ENCODE assay signal across 8 mouse cellular contexts in the genomic region with DNA sequence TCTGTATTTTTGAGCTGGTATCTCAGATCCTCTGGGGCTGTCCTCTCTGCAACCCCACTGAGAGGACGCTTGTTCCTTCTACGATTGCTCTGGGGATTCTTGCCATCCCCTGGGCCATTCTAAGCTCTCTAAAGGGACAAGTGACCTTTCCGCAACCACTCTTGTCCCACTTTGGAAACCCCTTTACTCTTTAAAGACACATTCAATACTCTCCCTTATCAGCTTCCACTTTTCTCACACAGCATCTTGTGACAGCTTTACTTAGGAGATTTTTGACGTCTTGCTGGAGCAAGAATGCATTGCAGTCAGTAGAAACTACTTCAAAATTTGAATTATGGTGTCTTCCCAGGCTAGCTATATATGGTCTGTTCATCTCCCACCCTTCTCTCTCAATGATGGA. TPM values are rescaled to one million over a fixed set of nuclear protein-coding genes. Genes with fewer than 3 reads are reported as not detected.
A peak's percentile ranks its signal among the peaks of the same experiment; 100 is the strongest.
DNase-seq lines count a peak whose midpoint lies in the region; ATAC-seq lines count a peak whose summit lies in the region.

A gene (minus strand): TSS at position 101 of the 400 bp plus-strand sequence.

- no peaks in the 10 kb centered on the region for H3K27me3 ChIP-seq in midbrain, embryonic 15.5 days (replicated peaks)

- peak within 1 kb of the TSS; percentile 77 for H3K4me3 ChIP-seq in midbrain, embryonic 15.5 days

- H3K36me3 ChIP-seq in midbrain, embryonic 15.5 days (replicated peaks) = peaks cover 13% of the 10 kb centered on the region; the same call in 1 of the 2 replicates

- ATAC-seq in midbrain, embryonic 15.5 days (replicated peaks) = no peak

- peak within 1 kb of the TSS; percentile 92 for H3K27ac ChIP-seq in midbrain, embryonic 15.5 days

- peak within 1 kb of the TSS; percentile 65 for H3K9ac ChIP-seq in midbrain, embryonic 15.5 days

- 76% methylated on average over 4 of the region's 4 CpGs for WGBS in large intestine, adult 2 months
- WGBS in midbrain, embryonic 15.5 days = 79% methylated on average over 4 of the region's 4 CpGs

- peaks cover 29% of the 10 kb centered on the region for H3K4me1 ChIP-seq in midbrain, embryonic 15.5 days

- DNase-seq in layer of hippocampus, adult 18-20 months (ENCODE audit: low spot score in 2 of 2) = no peak
- DNase-seq in layer of hippocampus, adult 11-12 months (ENCODE audit: low spot score) = no peak
- no peak for DNase-seq in adrenal gland, postnatal 14 days
- no peak for DNase-seq in gastrocnemius, postnatal 36 days
- DNase-seq in large intestine, adult 2 months (ENCODE audit: low read depth, low spot score) = no peak
- DNase-seq in cerebellum, postnatal 25 days = no peak
- no peak for DNase-seq in cerebellum, postnatal 36 days

- intact Hi-C loops in gastrocnemius, postnatal 36 days (cut with DNase I) = no loop called here

- H3K9me3 ChIP-seq in midbrain, embryonic 15.5 days = no peaks in the 10 kb centered on the region

- peak within 1 kb of the TSS; percentile 84 for H3K4me2 ChIP-seq in midbrain, embryonic 15.5 days

RNA-seq across cellular contexts. Expression of the gene that starts here (rescaled TPM):
- total RNA-seq in layer of hippocampus, adult 18-20 months (2021) = 100 to 1,000 TPM; 359 to 367 TPM
- total RNA-seq in adrenal gland, postnatal 14 days (2021) = 59.3 and 60.9 TPM in 2 replicates
- total RNA-seq in gastrocnemius, postnatal 36 days (2021) = 10 to 100 TPM; 19.5 to 20.5 TPM
- 21.6 and 21.7 TPM in 2 replicates for polyA plus RNA-seq in large intestine, adult 2 months (2012; rRNA removed)
- polyA plus RNA-seq in midbrain, embryonic 15.5 days (2015; fragmentation: Nextera tagmentation; extraction: Ambion mirVana) = 539 and 549 TPM in 2 replicates

Comparison
In these comparisons a context has a peak if more than half of its experiments do, and no peak if none do; other contexts are left out.
1. RNA of the gene that starts here (polyA plus RNA-seq): 539 to 549 TPM in midbrain, embryonic 15.5 days; 21.6 to 21.7 TPM in large intestine, adult 2 months; every median in the first group is over 10 times any median in the second.